Mouse (Mus musculus): ENCODE results near the gene Gjb5.

The Gjb5 gene

DNA sequence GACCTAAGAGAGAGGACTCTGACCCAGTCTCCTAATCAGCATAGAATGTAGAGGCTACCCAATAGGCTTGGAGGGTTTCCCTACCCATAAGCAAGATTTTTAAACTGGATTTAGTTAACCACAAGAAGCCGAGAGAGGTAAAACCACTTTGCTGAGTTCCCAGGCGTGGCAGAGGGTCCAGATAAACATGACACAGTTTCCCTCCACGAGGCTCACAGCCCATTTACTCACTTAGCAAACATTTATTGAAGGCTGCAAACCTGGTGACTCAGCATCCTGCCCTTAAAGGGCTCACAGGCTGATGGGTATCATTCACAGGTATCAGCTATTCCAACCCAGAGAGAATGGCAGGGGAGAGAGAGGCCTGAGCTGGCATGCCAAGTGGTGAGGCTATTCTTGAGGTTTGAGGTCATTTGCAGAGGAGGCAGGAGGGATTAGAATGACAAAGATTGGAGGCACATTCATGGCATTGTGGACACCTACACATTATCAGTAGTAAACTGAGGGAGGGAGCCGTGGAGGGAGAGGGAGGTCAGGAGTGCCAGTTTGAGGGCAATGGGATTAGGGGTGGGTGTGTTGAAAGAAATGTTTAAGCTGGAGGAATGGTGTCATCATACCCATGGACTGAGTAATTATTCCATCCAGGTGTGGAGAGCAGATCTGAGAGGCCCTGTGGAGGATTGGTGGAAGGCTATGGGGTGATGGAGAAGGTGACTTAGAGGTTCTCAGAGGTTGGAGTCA, 8.3 kb downstream of the Gjb5 start:
- DNase-seq = no peak

DNA sequence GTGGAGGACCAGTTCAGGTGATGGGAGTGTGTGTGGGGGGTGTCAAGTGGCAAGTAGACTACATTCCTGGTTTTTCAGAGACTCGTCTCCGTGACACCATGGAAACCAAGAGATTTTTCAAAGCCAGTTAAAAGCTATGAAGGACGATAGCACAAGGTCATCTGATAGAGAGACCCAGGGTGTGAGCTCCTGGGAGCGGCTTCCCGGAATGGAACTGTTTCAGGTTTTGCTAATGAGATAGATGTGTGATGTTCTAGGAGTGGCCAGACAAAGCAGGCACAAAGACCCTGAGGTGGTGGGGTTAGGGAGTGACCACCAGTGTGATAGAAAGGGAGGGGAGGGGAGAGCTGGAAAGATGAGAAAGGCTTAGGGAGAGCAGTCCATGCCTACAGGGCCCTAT, 13.0 kb downstream of the Gjb5 start:
- DNase-seq = no peak

DNA sequence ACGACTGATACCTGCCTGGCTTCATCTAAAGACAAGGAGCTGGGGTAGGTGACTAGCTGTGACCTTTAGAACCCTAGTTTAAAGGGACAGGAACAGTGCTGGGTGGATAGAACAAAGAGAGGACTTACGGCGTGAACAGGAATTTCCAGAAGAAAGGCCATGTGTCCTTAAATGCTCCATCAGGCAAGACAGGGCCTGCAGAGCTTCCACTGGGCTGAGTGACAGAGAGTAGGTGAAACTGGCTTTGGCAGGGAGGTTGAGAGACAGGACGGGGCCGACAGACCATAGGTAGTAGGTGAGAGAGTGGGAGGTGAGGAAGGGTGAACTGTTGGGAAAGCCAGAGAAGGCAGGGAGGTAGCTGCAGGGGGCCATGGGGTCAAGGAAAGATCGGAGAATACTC, 16.6 kb downstream of the Gjb5 start:
- DNase-seq = no peak

DNA sequence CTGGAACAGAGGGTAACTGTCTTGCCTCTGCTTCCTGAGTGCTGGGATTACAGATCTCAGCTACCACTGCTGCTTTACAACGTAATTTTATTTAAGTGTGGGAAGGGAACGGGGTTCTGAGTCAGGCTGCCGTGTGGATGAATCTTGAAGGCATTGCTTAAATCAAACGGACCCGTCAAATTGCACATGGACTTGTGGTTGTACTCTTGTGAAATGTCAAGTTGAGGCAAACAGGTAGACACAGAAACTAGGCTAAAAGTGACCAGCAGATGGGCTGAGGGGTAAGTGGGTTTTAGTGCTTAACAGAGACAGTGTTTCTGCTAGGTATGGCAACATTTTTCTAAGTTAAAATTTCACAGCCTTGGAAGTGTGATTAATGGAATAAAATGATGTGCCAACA, 20.3 kb downstream of the Gjb5 start:
- DNase-seq = no peak

DNA sequence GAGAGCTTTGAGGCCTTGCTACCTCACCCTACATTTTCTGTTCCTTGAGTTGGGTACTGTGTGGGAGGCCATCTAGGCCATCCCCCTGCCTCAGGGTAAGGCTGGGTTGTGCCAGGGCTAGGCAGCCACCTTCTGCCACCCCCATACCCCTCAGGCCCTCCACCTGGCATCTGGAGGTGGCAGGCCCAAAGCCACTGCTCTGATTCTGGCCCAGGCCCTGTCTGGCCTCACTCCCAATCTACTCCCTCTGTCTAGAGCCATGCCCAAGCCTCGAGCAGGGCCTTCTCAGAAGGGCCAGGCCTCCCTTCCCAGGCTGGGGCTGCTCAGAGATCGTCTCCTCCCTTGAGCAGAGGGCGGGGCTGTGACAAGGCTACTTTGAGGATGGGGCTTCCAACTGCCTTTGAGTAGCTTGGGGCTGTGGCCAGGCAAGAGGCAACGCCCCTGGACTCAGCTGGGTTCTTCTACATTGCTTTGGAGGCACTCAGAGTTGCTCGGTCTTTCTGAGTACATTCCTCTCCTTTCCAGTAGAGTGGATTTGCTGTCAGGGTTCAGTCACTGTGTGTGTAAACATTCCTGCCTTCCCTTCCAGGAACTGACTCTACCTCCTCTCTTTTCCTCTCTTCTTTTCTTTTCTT, 23.0 kb downstream of the Gjb5 start:
- DNase-seq = no peak

DNA sequence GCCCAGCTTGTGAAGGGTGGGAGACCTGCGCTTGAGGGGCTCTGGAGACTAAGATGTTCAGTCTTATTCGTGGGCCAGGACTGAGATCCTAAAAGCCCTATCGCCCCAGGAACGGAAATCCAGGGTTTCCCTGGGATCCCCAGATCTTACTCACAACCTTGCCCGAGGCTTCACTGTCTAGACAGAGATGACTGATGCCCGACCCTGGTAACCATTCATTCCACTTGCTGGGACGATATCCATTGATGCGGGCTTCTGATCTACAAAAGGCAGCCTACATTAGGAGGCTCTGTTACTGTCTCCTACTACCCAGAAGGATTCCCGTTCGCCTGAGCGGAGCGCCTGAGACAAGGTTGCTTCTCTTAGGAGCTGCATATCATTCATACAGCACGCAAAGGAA, 26.8 kb downstream of the Gjb5 start:
- no peak for DNase-seq

DNA sequence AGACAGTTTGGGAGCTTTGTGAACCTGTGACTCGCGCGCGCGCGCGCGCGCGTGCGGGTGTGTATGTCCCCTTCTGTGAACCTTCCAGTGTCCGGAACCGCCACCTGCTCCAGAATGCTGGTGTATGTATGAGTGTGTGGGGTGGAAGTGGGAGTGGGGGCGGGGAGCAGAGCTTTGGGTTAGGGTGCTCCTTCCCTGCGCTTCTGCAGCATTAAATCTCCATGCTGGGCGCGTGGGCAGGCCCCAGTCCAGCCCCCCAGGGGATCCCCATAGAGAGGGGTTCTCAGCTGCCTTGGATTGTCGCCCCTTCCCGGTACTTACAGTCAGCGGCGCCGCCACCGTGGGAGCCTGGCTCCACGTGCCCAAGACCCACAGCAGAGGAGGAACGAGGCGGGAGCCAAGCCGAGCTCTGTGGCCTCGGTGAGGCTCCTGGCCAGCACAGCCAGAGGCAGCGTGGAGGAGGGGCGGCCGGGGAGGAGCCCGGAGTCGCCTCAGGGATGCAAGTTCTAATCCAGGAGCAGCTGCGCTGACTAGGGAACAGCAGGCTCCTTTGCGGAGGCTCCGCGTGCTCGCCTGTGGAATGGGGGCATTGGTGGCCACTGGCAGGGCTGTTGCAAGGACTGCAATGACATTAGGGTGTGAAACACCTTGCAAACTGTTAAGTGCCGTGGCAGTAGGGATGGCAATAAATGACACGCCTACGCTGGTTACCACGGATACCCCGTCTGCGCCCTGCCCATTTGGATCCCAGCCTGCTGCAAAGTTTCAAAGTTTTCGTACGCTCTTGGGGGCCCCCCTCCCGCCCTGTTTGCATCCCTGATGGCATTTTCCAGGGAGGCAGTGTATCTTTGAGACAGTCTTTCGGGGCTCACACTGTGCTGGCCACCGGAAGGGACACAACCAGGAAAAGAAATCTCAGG, 27.5 kb downstream of the Gjb5 start, which contains the start of gene Gjb3:
Gene Gjb3 (minus strand): TSS at position 664 of the 920 bp plus-strand sequence.
- DNase-seq = peak in 1 of 2 experiments; percentile 39

DNA sequence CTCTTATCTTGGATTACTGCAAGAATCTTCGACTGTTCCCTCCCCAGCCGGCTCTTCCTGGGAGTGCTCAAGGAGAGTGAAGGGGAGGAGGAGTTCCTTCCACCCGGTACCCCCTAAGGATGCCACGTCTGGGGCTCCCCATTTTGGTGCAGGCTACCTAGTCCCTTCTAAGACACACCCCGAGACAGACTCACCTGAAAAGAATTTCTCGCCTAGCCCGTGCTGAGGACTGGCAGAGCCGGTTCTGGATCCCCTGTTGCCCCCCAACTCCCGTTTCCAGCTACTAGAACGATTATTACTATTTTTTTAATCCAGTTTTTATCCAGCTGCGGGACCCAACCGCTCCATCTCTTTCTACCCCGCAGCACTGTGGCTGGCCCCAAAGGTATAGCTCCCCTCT, 28.2 kb downstream of the Gjb5 start:
- DNase-seq = no peak

DNA sequence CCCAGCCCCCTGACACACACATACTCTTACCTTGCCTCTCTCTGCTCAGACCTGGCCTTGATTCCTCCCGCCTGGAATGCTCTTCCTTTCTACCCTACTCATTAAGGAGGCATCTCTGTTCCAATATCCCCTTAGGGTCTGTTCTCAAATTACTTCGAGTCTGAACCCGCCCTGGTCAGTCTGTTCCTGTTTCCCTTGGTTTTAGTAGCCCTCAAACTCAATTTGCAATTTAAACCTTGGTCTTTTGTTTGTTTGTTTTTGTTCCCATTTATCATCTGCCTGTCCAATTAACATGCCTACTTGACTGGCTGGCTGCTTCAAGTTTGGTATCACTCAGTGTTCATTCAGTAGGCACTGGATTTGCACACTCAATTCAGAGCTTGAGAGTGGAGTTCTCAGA, 28.9 kb downstream of the Gjb5 start:
- no peak for DNase-seq

DNA sequence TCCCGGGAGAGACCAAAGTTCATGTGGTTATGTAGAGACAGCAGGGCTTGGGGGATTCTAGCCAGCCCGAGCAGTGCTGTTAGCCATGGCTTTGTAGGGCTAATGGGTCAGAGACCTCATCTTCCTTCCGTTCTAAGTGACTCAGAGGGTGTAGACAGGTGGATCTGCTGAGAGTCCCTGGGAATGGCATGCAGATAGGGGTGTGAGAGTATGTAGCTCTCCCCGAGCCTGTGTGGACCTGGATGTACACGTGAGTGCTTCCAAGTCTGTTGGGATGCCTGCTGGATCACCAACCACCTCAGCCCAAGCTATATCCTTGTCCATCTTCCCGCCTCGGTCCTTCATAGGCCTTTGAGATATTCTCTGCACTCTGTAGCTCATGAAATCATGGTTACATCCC, 29.6 kb downstream of the Gjb5 start:
- DNase-seq = no peak

DNA sequence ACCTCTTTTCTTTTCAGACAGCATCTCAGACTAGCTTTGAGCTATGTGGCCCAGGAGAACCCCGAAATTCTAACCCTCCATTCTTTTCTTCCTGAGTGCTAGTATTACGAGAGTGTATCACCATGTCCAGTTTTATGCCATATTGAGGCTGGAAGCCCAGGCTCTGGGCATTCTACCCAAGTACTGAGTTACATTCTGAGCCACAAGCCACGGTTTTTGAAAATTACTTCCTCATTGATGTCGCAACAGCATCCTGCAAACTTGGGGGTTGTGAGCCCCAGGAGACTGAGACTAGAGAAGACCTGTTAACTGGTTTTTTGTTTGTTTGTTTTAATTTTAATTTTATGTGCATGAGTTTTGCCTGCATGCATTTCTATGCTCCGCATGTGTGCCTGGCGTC, 30.2 kb downstream of the Gjb5 start:
- no peak for DNase-seq

DNA sequence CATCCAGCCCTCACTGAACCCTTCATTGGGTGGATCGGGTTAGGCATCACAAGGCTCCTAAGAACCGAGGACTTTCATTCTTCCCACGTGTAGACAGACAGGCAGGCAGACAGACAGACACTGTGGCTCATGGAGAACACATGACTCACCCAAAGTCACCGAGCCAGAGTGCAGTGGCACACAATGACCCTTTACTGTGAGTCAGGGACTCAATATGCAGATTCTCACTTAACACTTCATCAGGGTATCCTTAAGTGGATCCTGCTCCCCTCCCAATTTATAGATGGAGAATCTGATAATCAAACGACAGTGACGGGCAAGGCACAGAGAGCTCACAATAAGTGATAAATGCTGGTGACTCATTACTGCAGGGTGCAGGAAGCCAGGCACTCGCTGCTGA, 30.7 kb downstream of the Gjb5 start:
- DNase-seq = no peak

DNA sequence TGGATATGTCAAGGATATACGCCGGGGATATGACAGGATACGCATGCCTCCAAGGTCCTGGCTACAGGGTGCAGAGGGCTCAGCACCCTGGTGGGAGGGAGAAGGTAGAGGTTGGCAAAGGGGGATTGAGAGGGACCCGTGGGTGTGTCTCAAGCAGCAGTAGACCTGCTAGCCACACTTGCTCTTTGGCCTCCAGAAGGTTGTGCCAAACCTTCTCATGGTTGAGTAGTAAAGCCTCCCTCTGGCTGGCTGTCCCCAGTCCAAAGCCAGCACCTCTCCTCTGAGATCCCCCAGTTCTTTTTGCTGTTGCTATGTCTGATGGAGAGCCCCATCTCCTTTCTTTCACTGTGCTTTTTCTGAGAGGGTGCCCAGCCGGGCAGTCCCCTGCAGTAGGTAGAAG, 32.7 kb downstream of the Gjb5 start:
- peak; percentile 25 to 56 for DNase-seq

DNA sequence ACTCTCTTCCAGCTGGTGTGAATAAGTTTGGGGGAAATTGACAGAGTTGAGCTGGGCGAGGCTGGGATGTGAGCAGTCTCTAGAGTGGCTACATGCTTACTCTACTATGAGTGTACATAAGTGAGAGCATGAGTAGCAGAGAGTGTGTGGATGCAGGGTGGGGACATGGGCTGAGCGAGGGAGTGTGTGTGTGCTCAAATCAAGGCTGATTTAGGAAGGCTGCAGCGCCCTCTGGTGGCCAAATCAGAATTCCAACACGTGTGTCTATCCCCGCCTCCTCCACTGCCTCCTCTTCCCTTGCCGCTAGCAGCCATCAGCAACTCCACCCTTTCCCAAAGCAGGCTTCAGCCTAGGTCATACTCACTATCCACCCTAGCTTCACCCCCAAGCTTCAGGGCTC, 33.2 kb downstream of the Gjb5 start:
- DNase-seq = peak; percentile 58 to 90

DNA sequence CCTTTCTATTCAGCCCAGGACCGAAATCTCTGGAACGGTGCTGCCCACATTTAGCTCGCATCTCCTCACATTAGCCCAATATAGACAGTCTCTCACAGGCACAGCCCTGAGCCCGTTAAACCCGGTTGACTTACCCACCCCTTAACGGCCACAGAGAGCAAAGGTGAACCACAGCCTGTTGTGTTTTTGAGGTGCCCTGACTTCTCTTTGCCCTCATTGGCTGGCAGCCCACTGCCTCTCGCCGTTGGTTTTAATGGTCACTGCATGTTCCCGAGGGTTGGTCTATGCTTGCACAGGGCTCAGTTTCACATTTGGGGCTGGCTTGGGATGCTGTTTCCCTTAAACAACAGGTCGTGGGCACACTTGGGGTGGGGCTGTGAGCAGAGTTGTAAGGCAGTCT, 33.7 kb downstream of the Gjb5 start:
- DNase-seq = peak; percentile 62 to 83

DNA sequence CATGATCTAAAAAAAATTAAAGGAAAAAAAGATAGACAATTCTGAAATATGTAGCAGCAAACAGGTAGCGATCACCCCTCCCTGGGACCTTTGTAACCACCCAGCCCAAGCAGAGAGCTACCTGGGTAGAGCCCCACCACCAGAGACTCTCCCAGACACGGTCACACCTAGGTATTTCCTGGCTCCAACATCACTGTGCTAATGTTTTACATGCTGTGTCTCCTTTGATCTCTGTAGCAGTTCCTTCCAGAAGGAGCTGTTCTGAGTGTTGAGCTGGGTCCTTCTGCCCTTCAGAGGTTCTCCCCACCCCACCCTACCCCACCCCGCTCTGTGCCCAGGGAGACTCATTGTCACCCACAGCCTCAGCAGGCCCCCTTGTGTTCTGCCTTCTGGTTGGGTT, 34.3 kb downstream of the Gjb5 start:
- peak; percentile 29 for DNase-seq

DNA sequence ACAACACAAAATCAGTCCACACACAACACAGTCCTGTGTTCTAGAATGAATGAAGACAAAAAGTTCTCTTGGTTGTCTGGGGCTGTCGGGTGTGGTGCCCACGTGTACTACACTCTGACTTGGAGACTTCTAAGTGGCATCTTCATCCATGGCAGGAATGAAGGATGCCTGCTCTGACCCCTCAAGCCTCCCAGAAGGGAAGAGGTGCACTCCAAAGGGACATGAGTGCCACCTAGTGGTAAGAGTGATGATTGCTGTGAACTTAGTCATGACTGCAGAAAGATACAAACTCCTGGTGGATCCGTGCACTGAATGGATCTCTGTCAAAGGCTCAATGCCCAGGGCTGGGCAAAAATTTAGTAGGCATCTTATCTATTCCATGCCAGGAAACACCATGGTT, 38.4 kb downstream of the Gjb5 start:
- peak; percentile 65 to 84 for DNase-seq

DNA sequence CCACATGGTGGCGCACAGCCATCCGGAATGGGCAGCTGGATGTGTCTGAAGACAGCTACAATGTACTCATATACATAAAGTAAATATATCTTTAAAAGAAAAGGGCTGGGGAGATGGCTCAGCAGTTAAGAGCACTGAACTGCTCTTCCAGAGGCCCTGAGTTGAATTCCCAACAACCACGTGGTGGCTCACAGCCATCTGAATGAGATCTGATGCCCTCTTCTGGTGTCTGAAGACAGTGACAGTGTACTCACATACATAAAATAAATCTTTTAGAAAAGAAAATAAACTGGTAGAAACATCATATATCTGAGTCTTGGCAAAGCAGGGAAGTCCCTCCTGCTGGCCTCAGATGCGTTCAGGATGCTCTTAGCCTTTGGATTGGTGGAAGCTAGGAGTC, 40.8 kb downstream of the Gjb5 start:
- peak; percentile 19 to 37 for DNase-seq

DNA sequence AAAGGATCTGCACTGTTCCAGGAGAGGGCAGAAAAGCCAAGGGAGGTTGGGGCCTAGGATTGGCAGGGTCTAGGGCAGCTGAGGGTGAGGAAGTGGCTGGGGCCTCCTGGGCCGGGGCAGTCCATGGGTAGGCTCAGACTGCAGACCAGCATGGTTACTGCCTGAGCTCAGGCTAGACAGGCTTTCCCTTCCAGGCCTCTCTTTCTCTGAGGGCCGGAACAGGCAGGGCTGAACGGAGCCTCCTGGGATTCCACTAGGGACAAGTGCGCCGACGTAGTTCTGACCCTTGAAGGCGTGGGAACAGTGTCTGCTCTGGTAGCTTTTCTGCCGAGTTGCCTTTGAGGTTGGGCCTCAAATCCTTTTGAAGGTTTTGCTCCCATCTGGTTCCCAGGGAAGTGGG, 42.2 kb downstream of the Gjb5 start:
- no peak for DNase-seq

DNA sequence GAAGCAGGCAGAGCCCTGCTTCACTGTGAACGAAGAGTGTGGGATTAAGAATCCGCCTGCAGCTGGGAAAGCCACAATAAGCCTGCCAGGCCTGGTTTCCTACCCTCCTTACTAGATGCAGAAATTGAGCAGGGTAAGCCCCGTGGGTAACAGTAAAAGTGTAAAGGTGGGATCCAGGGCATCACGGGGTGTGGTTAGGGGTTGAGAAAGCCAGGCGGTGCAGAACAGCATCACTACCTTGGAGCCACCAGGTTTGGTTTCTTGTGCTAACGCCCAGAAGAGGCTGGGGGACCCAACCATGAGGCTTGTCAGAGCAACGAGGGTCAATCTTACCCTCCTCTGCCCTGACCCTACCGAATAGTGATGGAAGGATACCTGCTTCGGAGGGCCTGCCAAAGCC, 43.4 kb downstream of the Gjb5 start:
- DNase-seq = no peak

DNA sequence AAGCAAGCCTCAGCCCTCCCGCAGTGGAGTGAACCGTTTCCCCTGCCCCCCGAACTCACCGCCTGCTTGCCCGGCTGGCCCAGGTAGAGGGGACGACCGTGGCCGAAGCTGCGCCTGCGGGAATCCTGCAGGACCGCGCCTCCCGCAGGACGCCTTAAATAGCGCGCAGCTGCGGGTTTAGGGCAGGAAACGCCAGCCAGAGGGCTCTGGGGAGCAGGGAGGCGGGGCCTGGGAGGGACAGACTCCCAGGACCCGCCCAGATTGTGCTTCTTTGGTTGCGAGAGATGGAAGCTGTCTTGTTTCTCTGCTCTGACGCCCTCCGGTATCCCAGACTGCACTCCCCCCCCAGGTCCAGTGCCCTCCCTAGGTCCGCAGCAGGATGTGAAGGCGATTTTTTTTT, 44.1 kb downstream of the Gjb5 start, which contains the start of gene Gja4:
Gene Gja4 (minus strand): TSS at position 179 of the 400 bp plus-strand sequence.
- peak; percentile 79 to 91 for DNase-seq

DNA sequence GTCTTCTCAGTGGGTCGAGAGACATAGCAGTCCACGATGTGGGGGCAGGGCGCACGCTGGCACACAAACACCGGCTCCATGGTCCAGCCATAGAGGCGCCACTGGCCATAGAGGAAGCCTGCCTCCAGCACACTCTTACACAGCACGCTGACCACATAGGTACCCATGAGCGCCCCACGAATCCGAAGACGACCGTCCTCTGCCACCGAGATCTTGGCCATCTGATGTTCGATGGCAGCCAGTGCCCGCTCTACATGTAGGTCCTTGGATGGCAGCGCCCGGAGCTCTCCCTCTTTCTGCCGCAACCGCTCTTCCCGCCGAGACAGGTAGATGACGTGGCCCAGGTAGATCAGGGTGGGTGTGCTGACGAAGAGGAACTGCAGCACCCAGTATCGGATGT, 45.6 kb downstream of the Gjb5 start:
- no peak for DNase-seq

DNA sequence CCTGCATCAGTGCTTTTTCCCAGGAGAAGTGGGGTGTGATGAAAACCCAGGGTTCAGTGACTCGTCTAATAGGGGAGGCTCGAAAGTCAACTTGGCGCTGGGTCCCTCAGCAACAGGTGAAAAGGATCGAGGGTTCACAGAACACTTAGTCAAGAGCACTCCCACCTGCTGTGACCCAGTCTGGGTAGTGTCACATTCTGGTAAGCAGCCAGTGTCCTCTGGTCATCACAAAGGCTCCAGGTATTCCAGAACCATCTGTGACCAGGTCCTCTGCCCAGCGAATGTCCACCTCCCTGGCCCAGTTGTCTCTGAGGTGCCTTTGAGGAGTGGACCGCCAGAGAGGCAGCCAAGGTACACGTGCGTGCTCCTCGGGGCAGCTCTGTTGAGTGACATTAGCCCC, 46.4 kb downstream of the Gjb5 start:
- DNase-seq = no peak

DNA sequence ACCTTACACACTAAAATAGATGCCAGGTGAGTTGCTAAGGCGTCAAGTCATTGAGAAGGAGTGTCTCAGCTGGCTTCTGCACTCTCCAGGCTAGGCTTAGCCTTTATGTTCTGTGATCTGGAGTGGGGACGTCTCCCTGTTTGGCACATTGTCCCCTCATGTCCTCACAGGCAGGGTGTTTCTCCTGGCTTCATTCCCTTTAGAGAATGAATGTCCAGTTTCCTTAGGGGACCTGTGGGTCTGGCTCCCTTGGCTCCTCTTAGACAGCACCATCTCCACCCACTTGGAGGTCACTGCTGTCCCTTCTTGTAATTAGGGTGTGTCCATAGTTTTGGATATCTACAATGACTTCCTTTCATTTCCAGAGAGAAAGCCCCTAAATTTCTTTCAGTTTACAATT, 51.1 kb downstream of the Gjb5 start:
- DNase-seq = no peak
